Mouse (Mus musculus) liver, adult (tissue): ENCODE measurements around the gene Cd3eap.

ENCODE experiments used
- GATA4 ChIP-seq: IDR thresholded peaks from 2 replicates; pipeline ENCODE4 v1.6.1; 2014; ENCODE audit warnings: mild to moderate bottlenecking, low read length; ENCODE audit not compliant: insufficient replicate concordance

Gene Cd3eap

GRCm38 (mm10) chr7:19375368-19375767, 16.1 kb upstream of the Cd3eap start:
- TF ChIP-seq GATA4, result no peak

- TF ChIP-seq GATA4, result no peak
These were observed 14.1 kb upstream of the Cd3eap start for GRCm38 (mm10) chr7:19373367-19373766.

- TF ChIP-seq GATA4, result no peak
These were observed 10.6 kb upstream of the Cd3eap start for GRCm38 (mm10) chr7:19369823-19370425.

- TF ChIP-seq GATA4, result no peak
These were observed 9.1 kb upstream of the Cd3eap start for GRCm38 (mm10) chr7:19368380-19368779.

GRCm38 (mm10) chr7:19365376-19365775, 6.1 kb upstream of the Cd3eap start:
- no peak for TF ChIP-seq GATA4

GRCm38 (mm10) chr7:19363881-19364280, 4.6 kb upstream of the Cd3eap start:
- TF ChIP-seq GATA4, result no peak

GRCm38 (mm10) chr7:19362276-19362675, 3.0 kb upstream of the Cd3eap start:
- TF ChIP-seq GATA4, result no peak

GRCm38 (mm10) chr7:19361720-19362119, 2.4 kb upstream of the Cd3eap start:
- no peak for TF ChIP-seq GATA4

GRCm38 (mm10) chr7:19360944-19361343, 1.7 kb upstream of the Cd3eap start:
- TF ChIP-seq GATA4, result no peak

GRCm38 (mm10) chr7:19359892-19360641, 784 bp upstream of the Cd3eap start:
- no peak for TF ChIP-seq GATA4

- no peak for TF ChIP-seq GATA4
These were observed 649 bp downstream of the Cd3eap start for GRCm38 (mm10) chr7:19358634-19359033.

- no peak for TF ChIP-seq GATA4
These were observed 1.6 kb downstream of the Cd3eap start for GRCm38 (mm10) chr7:19357381-19358375.

- no peak for TF ChIP-seq GATA4
These were observed 3.0 kb downstream of the Cd3eap start for GRCm38 (mm10) chr7:19356311-19356710.

- TF ChIP-seq GATA4, result no peak
These were observed 4.3 kb downstream of the Cd3eap start for GRCm38 (mm10) chr7:19354991-19355390.

- TF ChIP-seq GATA4, result no peak
These were observed 9.1 kb downstream of the Cd3eap start for GRCm38 (mm10) chr7:19350221-19350620.

- TF ChIP-seq GATA4, result no peak
These were observed 9.9 kb downstream of the Cd3eap start for GRCm38 (mm10) chr7:19349188-19349915.
